Mouse (Mus musculus): ENCODE data around the gene 4930404N11Rik. TPM values are rescaled to one million over a fixed set of nuclear protein-coding genes. Genes with fewer than 3 reads are reported as not detected.

4930404N11Rik gene
- polyA plus RNA-seq, 1 experiment from 2014 or later: 3.0 TPM

GRCm38 (mm10) chr10:81349146-81349545 lies 16.5 kb downstream of the 4930404N11Rik start:
- Histone ChIP-seq H3K9me3 (no peaks in the 10 kb centered on the region), H3K4me1 (peaks cover 30% of the 10 kb centered on the region), H3K36me3 (0 out of 2 replicates have a peak, but pooled peaks cover 4% of the 10 kb centered on the region), H3K4me2 (peak overlapping the region; percentile 79), H3K27me3 (peaks cover 10% of the 10 kb centered on the region), H3K4me3 (peak overlapping the region; percentile 86), H3K9ac (peak overlapping the region; percentile 83), H3K27ac (peak overlapping the region; percentile 70; the same call in 1 of the 2 replicates)
- 7% methylated on average over 12 of the region's 12 CpGs for WGBS
- ATAC-seq (ENCODE audit: borderline replicate concordance, extremely low read depth, low FRiP score, low TSS enrichment): no peak

GRCm38 (mm10) chr10:81346453-81347067 lies 19.1 kb downstream of the 4930404N11Rik start:
- WGBS: 10% methylated on average over 53 of the region's 55 CpGs
- peaks cover 35% of the 10 kb centered on the region for H3K27me3 ChIP-seq
- no peak for ATAC-seq (ENCODE audit: borderline replicate concordance, extremely low read depth, low FRiP score, low TSS enrichment)
- 0 out of 2 replicates have a peak overlapping the region, but pooled peaks have one; percentile 12 for H3K9ac ChIP-seq
- H3K36me3 ChIP-seq: 0 out of 2 replicates have a peak, but pooled peaks cover 4% of the 10 kb centered on the region
- peak overlapping the region; percentile 57; the same call in 1 of the 2 replicates for H3K27ac ChIP-seq
- no peaks in the 10 kb centered on the region for H3K9me3 ChIP-seq
- H3K4me3 ChIP-seq: peak overlapping the region; percentile 29
- H3K4me1 ChIP-seq: peaks cover 35% of the 10 kb centered on the region
- peak overlapping the region; percentile 56 for H3K4me2 ChIP-seq

- H3K4me3 ChIP-seq: no peak overlapping the region
- WGBS: 88% methylated on average over 4 of the region's 4 CpGs
- H3K27me3 ChIP-seq: peaks cover 38% of the 10 kb centered on the region
- ATAC-seq (ENCODE audit: borderline replicate concordance, extremely low read depth, low FRiP score, low TSS enrichment): no peak
- H3K36me3 ChIP-seq: 0 out of 2 replicates have a peak, but pooled peaks cover 4% of the 10 kb centered on the region
- H3K27ac ChIP-seq: no peak overlapping the region
- no peak overlapping the region for H3K4me2 ChIP-seq
- peaks cover 30% of the 10 kb centered on the region for H3K4me1 ChIP-seq
- H3K9me3 ChIP-seq: no peaks in the 10 kb centered on the region
- no peak overlapping the region for H3K9ac ChIP-seq
Observed at GRCm38 (mm10) chr10:81345162-81345534, 20.5 kb downstream of the 4930404N11Rik start.

GRCm38 (mm10) chr10:81344421-81345161 lies 21.0 kb downstream of the 4930404N11Rik start:
- H3K36me3 ChIP-seq: 0 out of 2 replicates have a peak, but pooled peaks cover 4% of the 10 kb centered on the region
- H3K27me3 ChIP-seq: peaks cover 38% of the 10 kb centered on the region
- H3K27ac ChIP-seq: no peak overlapping the region
- H3K4me2 ChIP-seq: no peak overlapping the region
- no peak overlapping the region for H3K4me3 ChIP-seq
- ATAC-seq (ENCODE audit: borderline replicate concordance, extremely low read depth, low FRiP score, low TSS enrichment): no peak
- H3K9me3 ChIP-seq: no peaks in the 10 kb centered on the region
- no peak overlapping the region for H3K9ac ChIP-seq
- WGBS: 43% methylated on average over 8 of the region's 8 CpGs
- H3K4me1 ChIP-seq: peaks cover 26% of the 10 kb centered on the region

- 0 out of 2 replicates have a peak, but pooled peaks cover 4% of the 10 kb centered on the region for H3K36me3 ChIP-seq
- H3K4me2 ChIP-seq: peak within 1 kb of the TSS; percentile 82
- H3K27ac ChIP-seq: no peak within 1 kb of the TSS
- WGBS: 3% methylated on average over 67 of the region's 67 CpGs
- H3K4me3 ChIP-seq: peak within 1 kb of the TSS; percentile 41
- H3K9ac ChIP-seq: peak within 1 kb of the TSS; percentile 40
- H3K4me1 ChIP-seq: peaks cover 17% of the 10 kb centered on the region
- peaks cover 42% of the 10 kb centered on the region for H3K27me3 ChIP-seq
- H3K9me3 ChIP-seq: no peaks in the 10 kb centered on the region
- ATAC-seq (ENCODE audit: borderline replicate concordance, extremely low read depth, low FRiP score, low TSS enrichment): no peak
Observed at GRCm38 (mm10) chr10:81342686-81343505, 22.7 kb downstream of the 4930404N11Rik start, which contains the start of gene Gipc3. Gipc3 (minus strand) TSS chr10:81343266.

- 30% methylated on average over 16 of the region's 16 CpGs for WGBS
- Histone ChIP-seq H3K27me3 (peaks cover 42% of the 10 kb centered on the region), H3K27ac (no peak overlapping the region), H3K4me3 (no peak overlapping the region), H3K4me1 (peaks cover 8% of the 10 kb centered on the region), H3K4me2 (no peak overlapping the region), H3K9ac (no peak overlapping the region), H3K9me3 (no peaks in the 10 kb centered on the region), H3K36me3 (no peaks in the 10 kb centered on the region)
- no peak for ATAC-seq (ENCODE audit: borderline replicate concordance, extremely low read depth, low FRiP score, low TSS enrichment)
Observed at GRCm38 (mm10) chr10:81341333-81341949, 24.2 kb downstream of the 4930404N11Rik start.

- Histone ChIP-seq H3K4me2 (no peak overlapping the region), H3K4me1 (peaks cover 12% of the 10 kb centered on the region), H3K4me3 (no peak overlapping the region), H3K27ac (no peak overlapping the region), H3K9me3 (no peaks in the 10 kb centered on the region), H3K36me3 (no peaks in the 10 kb centered on the region), H3K27me3 (peaks cover 42% of the 10 kb centered on the region), H3K9ac (no peak overlapping the region)
- no peak for ATAC-seq (ENCODE audit: borderline replicate concordance, extremely low read depth, low FRiP score, low TSS enrichment)
- WGBS: 41% methylated on average over 17 of the region's 17 CpGs
Observed at GRCm38 (mm10) chr10:81340551-81341332, 24.9 kb downstream of the 4930404N11Rik start.

GRCm38 (mm10) chr10:81336558-81336957 lies 29.1 kb downstream of the 4930404N11Rik start:
- no peak overlapping the region for H3K4me2 ChIP-seq
- peaks cover 17% of the 10 kb centered on the region for H3K27me3 ChIP-seq
- peak overlapping the region; percentile 97 for H3K27ac ChIP-seq
- H3K4me1 ChIP-seq: peaks cover 33% of the 10 kb centered on the region
- no peaks in the 10 kb centered on the region for H3K36me3 ChIP-seq
- H3K4me3 ChIP-seq: no peak overlapping the region
- H3K9me3 ChIP-seq: no peaks in the 10 kb centered on the region
- no peak overlapping the region for H3K9ac ChIP-seq
- 87% methylated on average over 4 of the region's 4 CpGs for WGBS
- no peak for ATAC-seq (ENCODE audit: borderline replicate concordance, extremely low read depth, low FRiP score, low TSS enrichment)

- peak overlapping the region; percentile 22; the same call in 1 of the 2 replicates for H3K9ac ChIP-seq
- peak; percentile 76 for ATAC-seq (ENCODE audit: borderline replicate concordance, extremely low read depth, low FRiP score, low TSS enrichment)
- H3K4me3 ChIP-seq: no peak overlapping the region
Observed at GRCm38 (mm10) chr10:81335393-81336340, 29.9 kb downstream of the 4930404N11Rik start.

GRCm38 (mm10) chr10:81334324-81334723 lies 31.3 kb downstream of the 4930404N11Rik start:
- Histone ChIP-seq H3K9ac (no peak overlapping the region), H3K36me3 (no peaks in the 10 kb centered on the region), H3K4me1 (peaks cover 54% of the 10 kb centered on the region), H3K4me3 (no peak overlapping the region), H3K4me2 (no peak overlapping the region), H3K9me3 (no peaks in the 10 kb centered on the region), H3K27ac (peak overlapping the region; percentile 97), H3K27me3 (peaks cover 14% of the 10 kb centered on the region)
- no peak for ATAC-seq (ENCODE audit: borderline replicate concordance, extremely low read depth, low FRiP score, low TSS enrichment)
- 74% methylated on average over 11 of the region's 11 CpGs for WGBS

More at GRCm38 (mm10) chr10:81335393-81336340, 29.9 kb downstream of the 4930404N11Rik start:
- Histone ChIP-seq H3K27me3 (peaks cover 14% of the 10 kb centered on the region), H3K4me1 (peaks cover 40% of the 10 kb centered on the region), H3K9me3 (no peaks in the 10 kb centered on the region), H3K4me2 (peak overlapping the region; percentile 34; the same call in 1 of the 2 replicates), H3K36me3 (no peaks in the 10 kb centered on the region), H3K27ac (peak overlapping the region; percentile 97)
- WGBS: 28% methylated on average over 15 of the region's 19 CpGs

Data from lung, embryonic 15.5 days (tissue).